Mouse (Mus musculus) gonadal fat pad, adult 2 months (tissue): ENCODE results near the gene Hnrnpl. TPM values are rescaled to one million over a fixed set of nuclear protein-coding genes. Genes with fewer than 3 reads are reported as not detected.

Experiments
- polyA plus RNA-seq: library from polyadenylated mRNA; depleted of rRNA; stranded (reverse); fragments of >200 nt; gene quantifications from 2 replicates; pipeline ENCODE4 v1.2.3, GENCODE M21; 2012; rRNA removed

Gene Hnrnpl
- polyA plus RNA-seq, 1 experiment, result 302 TPM

Other genes with a start within 250 kb of the Hnrnpl start
- gene Samd4b, start 210.4 kb upstream of the Hnrnpl start, polyA plus RNA-seq, result 72.6 and 88.2 TPM in 2 replicates
- gene Pak4, start 210.4 kb upstream of the Hnrnpl start, polyA plus RNA-seq, result 33.8 and 43.6 TPM in 2 replicates
- gene Acp7, start 177.2 kb upstream of the Hnrnpl start, polyA plus RNA-seq, result 0.37 TPM in 1 of 2 replicates, not detected in the other
- 2.4 and 3.1 TPM in 2 replicates for gene Fbxo27, start 115.7 kb upstream of the Hnrnpl start, polyA plus RNA-seq
- gene Fbxo17, start 91.7 kb upstream of the Hnrnpl start, polyA plus RNA-seq, result 1.5 and 1.6 TPM in 2 replicates
- gene Mrps12, start 66.7 kb upstream of the Hnrnpl start, polyA plus RNA-seq, result 56.6 and 58.3 TPM in 2 replicates
- 12.5 and 16.1 TPM in 2 replicates for gene Sars2, start 66.5 kb upstream of the Hnrnpl start, polyA plus RNA-seq
- not detected in 2 replicates for gene Ccer2, start 52.4 kb upstream of the Hnrnpl start, polyA plus RNA-seq
- gene Sirt2, start 41.8 kb upstream of the Hnrnpl start, polyA plus RNA-seq, result 88.4 and 92.4 TPM in 2 replicates
- gene Nfkbib, start 41.0 kb upstream of the Hnrnpl start, polyA plus RNA-seq, result 39.2 and 41.0 TPM in 2 replicates
- 2.7 and 3.7 TPM in 2 replicates for gene Rinl, start 19.6 kb upstream of the Hnrnpl start, polyA plus RNA-seq
- gene Ech1, start 16.7 kb downstream of the Hnrnpl start, polyA plus RNA-seq, result 508 and 671 TPM in 2 replicates
- gene Lgals4, start 25.3 kb downstream of the Hnrnpl start, polyA plus RNA-seq, result 21.7 and 30.4 TPM in 2 replicates
- gene Lgals7, start 55.3 kb downstream of the Hnrnpl start, polyA plus RNA-seq, result 11.2 and 12.3 TPM in 2 replicates
- 0.28 and 0.42 TPM in 2 replicates for gene Capn12, start 72.9 kb downstream of the Hnrnpl start, polyA plus RNA-seq
- 311 and 323 TPM in 2 replicates for gene Actn4, start 153.8 kb downstream of the Hnrnpl start, polyA plus RNA-seq
- 309 and 336 TPM in 2 replicates for gene Eif3k, start 173.3 kb downstream of the Hnrnpl start, polyA plus RNA-seq
- 6.2 and 6.6 TPM in 2 replicates for gene Map4k1, start 173.5 kb downstream of the Hnrnpl start, polyA plus RNA-seq